Mouse (Mus musculus) E14TG2a.4 (cell line): ENCODE data around the gene Krt34.

Experiments used
- CTCF ChIP-seq: conservative IDR thresholded peaks from 2 replicates; pipeline ENCODE4 v1.5.1; 2014; ENCODE audit warnings: low read length
- POU5F1 ChIP-seq: IDR thresholded peaks from 2 replicates; pipeline ENCODE4 v1.6.1; 2014; ENCODE audit warnings: low read length, borderline replicate concordance

DNA sequence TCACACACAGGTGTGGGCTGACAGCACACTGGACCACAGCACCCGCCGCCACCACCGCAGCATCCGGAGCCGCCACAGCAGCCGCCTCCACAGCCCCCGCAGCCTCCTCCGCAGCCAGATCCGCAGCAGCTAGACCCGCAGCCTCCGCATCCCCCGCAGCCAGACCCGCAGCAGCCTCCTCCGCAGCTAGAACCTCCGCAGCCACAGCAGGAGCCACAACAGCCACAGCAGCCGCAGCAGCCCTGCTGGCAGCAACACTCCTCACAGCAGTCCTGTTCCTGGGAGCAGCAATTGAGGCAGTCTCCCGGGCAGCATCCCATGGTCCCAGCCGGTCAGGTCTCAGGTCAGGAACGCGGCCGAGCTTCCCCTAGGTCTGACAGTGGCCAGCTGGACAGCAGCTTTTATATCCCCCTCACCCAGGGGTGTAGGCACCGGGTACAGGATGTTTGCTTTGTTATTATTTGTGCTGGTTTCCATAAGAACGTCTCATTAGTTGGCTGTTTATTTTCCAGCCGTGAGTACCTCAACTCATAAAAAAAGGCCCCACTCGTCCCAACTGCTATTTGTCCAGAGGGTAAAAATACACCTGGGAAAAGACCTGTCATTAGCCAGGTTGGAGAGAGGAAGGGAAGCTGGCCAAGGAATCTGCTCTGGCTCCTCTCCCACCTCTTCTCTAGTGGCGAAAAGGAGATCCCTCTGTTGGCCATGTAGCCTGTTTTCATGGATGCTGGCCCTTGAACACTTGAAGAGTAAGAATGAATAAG, 47.6 kb downstream of the Krt34 start, which contains the start of gene Krtap17-1:
- TF ChIP-seq CTCF = no peak
- TF ChIP-seq POU5F1 = no peak
